Mouse (Mus musculus): ENCODE results near the gene BC035947.
"Not testable (repeated sequence)": the region's sequence is repeated elsewhere in the genome, so short reads cannot be mapped to it uniquely, and the experiment has no call there.

The BC035947 gene

GRCm38 (mm10) chr1:78502527-78502926 lies 9.4 kb downstream of the BC035947 start:
- in situ Hi-C loops (cut with MboI, MseI) = no loop called here

GRCm38 (mm10) chr1:78501856-78502255 lies 10.1 kb downstream of the BC035947 start:
- in situ Hi-C loops (cut with MboI, MseI) = not testable (repeated sequence)

- in situ Hi-C loops (cut with MboI, MseI) = no loop called here
These were observed 10.9 kb downstream of the BC035947 start for GRCm38 (mm10) chr1:78501036-78501435.

- in situ Hi-C loops (cut with MboI, MseI) = loop anchor here (5.0 kb wide), 1 partner anchor 47 kb away; no protein-coding TSS in a partner anchor
These were observed 21.8 kb downstream of the BC035947 start for GRCm38 (mm10) chr1:78490143-78490542.

GRCm38 (mm10) chr1:78488752-78489492 lies 23.0 kb downstream of the BC035947 start, which contains the start of gene Farsb:
Farsb (minus strand) TSS chr1:78488897.
- in situ Hi-C loops (cut with MboI, MseI) = no loop called here

- in situ Hi-C loops (cut with MboI, MseI) = no loop called here
These were observed 23.6 kb downstream of the BC035947 start for GRCm38 (mm10) chr1:78488427-78488751.

- in situ Hi-C loops (cut with MboI, MseI) = loop anchor here (5.0 kb wide), 1 partner anchor 37 kb away; no protein-coding TSS in a partner anchor
These were observed 27.6 kb downstream of the BC035947 start for GRCm38 (mm10) chr1:78484361-78484760.

- in situ Hi-C loops (cut with MboI, MseI) = loop anchor here (5.0 kb wide), 1 partner anchor 36 kb away; no protein-coding TSS in a partner anchor
These were observed 28.5 kb downstream of the BC035947 start for GRCm38 (mm10) chr1:78483430-78483829.

- in situ Hi-C loops (cut with MboI, MseI) = no loop called here
These were observed 39.5 kb downstream of the BC035947 start for GRCm38 (mm10) chr1:78472441-78472840.

- in situ Hi-C loops (cut with MboI, MseI) = no loop called here
These were observed 57.3 kb downstream of the BC035947 start for GRCm38 (mm10) chr1:78454659-78455058.

- in situ Hi-C loops (cut with MboI, MseI) = no loop called here
These were observed 58.1 kb downstream of the BC035947 start for GRCm38 (mm10) chr1:78453886-78454285.

- in situ Hi-C loops (cut with MboI, MseI) = no loop called here
These were observed 59.4 kb downstream of the BC035947 start for GRCm38 (mm10) chr1:78452544-78452943.

- in situ Hi-C loops (cut with MboI, MseI) = no loop called here
These were observed 60.7 kb downstream of the BC035947 start for GRCm38 (mm10) chr1:78451070-78451854.

GRCm38 (mm10) chr1:78448091-78448490 lies 63.9 kb downstream of the BC035947 start:
- in situ Hi-C loops (cut with MboI, MseI) = loop anchor here (5.0 kb wide), 1 partner anchor 34 kb away; no protein-coding TSS in a partner anchor
